Mouse (Mus musculus): ENCODE results near the gene Srxn1. TPM values are rescaled to one million over a fixed set of nuclear protein-coding genes. Genes with fewer than 3 reads are reported as not detected.

The Srxn1 gene
- polyA plus RNA-seq, 1 experiment from 2014 or later, result 11.0 TPM

DNA sequence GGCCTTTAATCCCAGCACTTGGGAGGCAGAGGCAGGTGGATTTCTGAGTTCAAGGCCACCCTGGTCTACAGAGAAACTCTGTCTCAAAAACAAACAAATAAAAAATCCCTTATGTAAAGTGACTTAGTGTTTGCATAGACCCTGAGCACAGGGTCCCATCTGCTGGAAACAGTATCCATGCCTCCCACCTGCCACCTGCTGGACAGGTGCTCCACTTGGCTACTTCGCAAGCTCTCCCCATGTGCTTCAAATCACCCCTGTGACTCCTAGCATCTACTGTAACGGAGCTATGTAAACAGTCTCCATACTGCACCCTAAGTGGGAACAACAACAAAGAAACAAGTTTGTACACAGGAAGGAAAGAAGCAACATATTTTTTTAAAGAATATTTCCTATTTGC is 23.3 kb downstream of the Srxn1 start:
- no peak overlapping the region for H3K4me3 ChIP-seq (replicated peaks)
- H3K9ac ChIP-seq, result no peak overlapping the region
- H3K27me3 ChIP-seq, result no peaks in the 10 kb centered on the region
- no peak for ATAC-seq (ENCODE audit: insufficient number of reproducible peaks, low FRiP score, low TSS enrichment, low read depth)
- no peaks in the 10 kb centered on the region for H3K36me3 ChIP-seq
- WGBS, result 53% methylated on average over 2 of the region's 2 CpGs
- H3K27ac ChIP-seq (replicated peaks), result no peak overlapping the region
- peaks cover 10% of the 10 kb centered on the region; the same call in 1 of the 2 replicates for H3K4me1 ChIP-seq
- no peaks in the 10 kb centered on the region for H3K9me3 ChIP-seq (replicated peaks)
- H3K4me2 ChIP-seq (replicated peaks), result no peak overlapping the region

DNA sequence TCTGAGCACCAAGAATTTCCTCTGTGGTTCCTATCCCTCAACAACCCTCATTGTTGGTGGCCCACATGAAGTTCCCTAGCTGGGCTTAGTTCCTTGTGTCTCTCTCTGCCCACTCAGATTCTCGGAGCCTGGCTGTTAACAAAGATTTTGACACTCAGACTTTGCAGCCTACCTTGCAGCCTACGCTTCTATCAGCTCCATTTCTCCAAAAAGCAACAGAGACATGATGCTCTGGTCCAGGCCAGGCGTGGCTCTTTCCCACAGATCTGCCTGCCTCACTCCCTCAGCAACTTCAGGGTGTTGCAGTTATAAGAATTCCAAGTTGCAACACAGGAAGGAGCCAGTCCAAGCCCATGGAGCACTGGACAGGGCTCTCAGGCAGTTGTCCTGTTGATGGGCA is 24.5 kb downstream of the Srxn1 start:
- H3K27me3 ChIP-seq, result no peaks in the 10 kb centered on the region
- H3K4me2 ChIP-seq (replicated peaks), result no peak overlapping the region
- H3K4me3 ChIP-seq (replicated peaks), result no peak overlapping the region
- H3K9me3 ChIP-seq (replicated peaks), result no peaks in the 10 kb centered on the region
- H3K27ac ChIP-seq (replicated peaks), result no peak overlapping the region
- no peaks in the 10 kb centered on the region for H3K36me3 ChIP-seq
- H3K4me1 ChIP-seq, result peaks cover 10% of the 10 kb centered on the region; the same call in 1 of the 2 replicates
- no peak for ATAC-seq (ENCODE audit: insufficient number of reproducible peaks, low FRiP score, low TSS enrichment, low read depth)
- 73% methylated on average over 3 of the region's 3 CpGs for WGBS
- H3K9ac ChIP-seq, result no peak overlapping the region

DNA sequence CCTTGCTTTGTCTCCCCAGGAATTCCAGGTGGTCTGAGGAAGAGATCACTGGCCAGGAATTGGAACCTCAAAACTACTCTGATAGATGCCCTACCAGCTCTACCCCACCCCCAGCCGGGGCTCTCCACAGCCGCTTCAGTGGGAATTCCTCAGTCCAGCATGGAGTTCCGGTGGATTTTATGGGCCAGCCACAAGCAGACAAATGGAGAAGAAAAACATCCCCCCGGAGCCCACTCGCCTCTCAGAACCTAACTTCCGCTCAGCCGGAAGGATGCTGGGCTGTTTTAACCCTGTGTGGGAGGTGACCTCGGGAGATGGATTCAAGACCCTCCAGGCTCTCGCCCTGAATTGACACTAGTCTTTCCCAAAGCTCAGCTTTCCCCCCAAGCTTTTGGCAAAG is 26.7 kb downstream of the Srxn1 start:
- WGBS, result 49% methylated on average over 9 of the region's 9 CpGs

DNA sequence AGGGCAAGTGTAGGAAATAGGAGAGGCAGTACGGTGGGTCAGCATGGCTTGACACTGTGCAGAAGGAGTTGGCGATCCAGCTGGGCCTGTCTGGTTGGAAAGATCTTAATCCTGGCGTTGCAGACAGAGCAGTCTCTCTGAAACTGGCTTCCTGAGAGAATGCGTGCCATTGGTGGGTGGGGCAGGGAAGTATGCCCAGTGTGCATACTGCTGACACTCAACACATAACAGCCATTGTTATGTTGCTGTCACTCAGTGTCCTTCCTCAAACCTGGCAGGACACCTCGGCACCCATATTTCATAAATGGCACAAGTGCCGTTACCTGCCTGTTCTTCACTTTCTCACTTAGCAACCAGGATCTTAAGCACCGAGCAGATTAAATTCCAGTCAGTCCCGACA is 27.4 kb downstream of the Srxn1 start:
- no peaks in the 10 kb centered on the region for H3K36me3 ChIP-seq
- H3K4me2 ChIP-seq (replicated peaks), result no peak overlapping the region
- H3K9me3 ChIP-seq (replicated peaks), result no peaks in the 10 kb centered on the region
- H3K27me3 ChIP-seq, result no peaks in the 10 kb centered on the region
- peaks cover 10% of the 10 kb centered on the region; the same call in 1 of the 2 replicates for H3K4me1 ChIP-seq
- no peak overlapping the region for H3K9ac ChIP-seq
- peak; percentile 34 for ATAC-seq (ENCODE audit: insufficient number of reproducible peaks, low FRiP score, low TSS enrichment, low read depth)
- 46% methylated on average over 8 of the region's 8 CpGs for WGBS
- no peak overlapping the region for H3K27ac ChIP-seq (replicated peaks)
- H3K4me3 ChIP-seq (replicated peaks), result no peak overlapping the region

More for the DNA sequence above, 26.7 kb downstream of the Srxn1 start:
- H3K36me3 ChIP-seq, result no peaks in the 10 kb centered on the region
- H3K4me1 ChIP-seq, result peaks cover 10% of the 10 kb centered on the region; the same call in 1 of the 2 replicates
- no peak overlapping the region for H3K4me3 ChIP-seq (replicated peaks)
- no peak overlapping the region for H3K27ac ChIP-seq (replicated peaks)
- H3K9ac ChIP-seq, result no peak overlapping the region
- H3K9me3 ChIP-seq (replicated peaks), result no peaks in the 10 kb centered on the region
- no peaks in the 10 kb centered on the region for H3K27me3 ChIP-seq
- H3K4me2 ChIP-seq (replicated peaks), result no peak overlapping the region
- no peak for ATAC-seq (ENCODE audit: insufficient number of reproducible peaks, low FRiP score, low TSS enrichment, low read depth)

DNA sequence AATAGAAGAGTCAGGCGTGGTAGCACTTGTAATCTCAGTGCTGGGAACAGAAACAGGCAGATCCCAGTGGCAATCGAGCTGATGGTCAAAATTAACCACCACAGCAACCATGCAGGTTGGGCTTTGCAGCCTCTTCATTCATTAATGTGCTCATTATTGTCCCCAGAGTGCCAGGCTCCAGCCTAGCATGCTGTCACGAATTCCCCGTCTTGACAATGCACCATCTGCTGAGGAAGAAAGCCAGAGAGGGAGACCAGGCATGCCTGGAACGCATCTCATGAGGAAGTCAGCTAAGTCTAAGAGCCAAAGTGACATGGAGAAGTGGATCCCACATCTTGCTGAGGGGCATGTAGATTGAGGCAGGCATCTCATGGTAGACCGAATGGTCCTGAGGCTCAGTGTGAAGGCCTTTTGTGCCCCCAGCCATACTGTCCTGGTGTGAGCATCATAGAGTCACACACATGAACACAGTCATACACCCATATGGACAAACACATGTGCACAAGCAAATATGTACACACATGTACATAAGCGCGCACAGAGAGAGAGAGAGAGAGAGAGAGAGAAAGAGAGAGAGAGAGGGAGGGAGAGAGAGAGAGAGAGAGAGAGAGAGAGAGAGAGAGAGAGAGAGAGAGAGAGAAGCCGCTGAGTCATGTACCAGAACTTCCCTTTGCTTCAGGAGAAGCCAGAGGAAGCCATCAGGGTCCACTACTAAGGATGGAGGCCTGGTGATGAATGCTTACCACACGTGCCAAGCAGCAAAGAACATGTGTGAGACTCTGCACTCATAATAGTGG is 34.1 kb downstream of the Srxn1 start:
- Histone ChIP-seq H3K4me3 (replicated peaks) (no peak overlapping the region), H3K27me3 (peaks cover 39% of the 10 kb centered on the region), H3K9ac (no peak overlapping the region), H3K4me2 (replicated peaks) (no peak overlapping the region), H3K4me1 (peaks cover 28% of the 10 kb centered on the region), H3K36me3 (no peaks in the 10 kb centered on the region), H3K9me3 (replicated peaks) (no peaks in the 10 kb centered on the region), H3K27ac (replicated peaks) (no peak overlapping the region)
- ATAC-seq (ENCODE audit: insufficient number of reproducible peaks, low FRiP score, low TSS enrichment, low read depth), result no peak
- WGBS, result 63% methylated on average over 10 of the region's 10 CpGs

DNA sequence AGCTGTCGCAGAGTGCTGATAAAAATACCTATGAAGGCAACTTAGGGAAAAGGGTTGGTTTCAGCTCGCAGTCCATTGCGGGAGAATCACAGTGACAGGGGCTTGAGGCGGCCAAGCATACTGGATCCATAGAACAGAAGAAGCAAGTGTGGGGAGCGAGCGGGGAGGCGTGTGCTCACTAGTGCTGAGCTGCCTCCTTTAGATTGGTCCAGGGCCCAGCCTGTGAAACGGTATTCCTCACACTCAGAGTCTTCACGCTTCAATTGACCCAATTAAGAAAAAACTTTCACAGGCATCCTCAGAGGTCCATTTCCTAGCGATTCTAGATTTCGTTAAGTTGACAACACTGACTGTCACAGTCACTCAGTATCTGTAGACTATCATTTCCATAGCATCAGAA is 35.6 kb downstream of the Srxn1 start:
- Histone ChIP-seq H3K9ac (no peak overlapping the region), H3K4me1 (peaks cover 28% of the 10 kb centered on the region), H3K27me3 (peaks cover 54% of the 10 kb centered on the region), H3K36me3 (no peaks in the 10 kb centered on the region), H3K4me3 (replicated peaks) (no peak overlapping the region), H3K27ac (replicated peaks) (no peak overlapping the region), H3K9me3 (replicated peaks) (no peaks in the 10 kb centered on the region), H3K4me2 (replicated peaks) (no peak overlapping the region)
- ATAC-seq (ENCODE audit: insufficient number of reproducible peaks, low FRiP score, low TSS enrichment, low read depth), result no peak
- 45% methylated on average over 11 of the region's 11 CpGs for WGBS

DNA sequence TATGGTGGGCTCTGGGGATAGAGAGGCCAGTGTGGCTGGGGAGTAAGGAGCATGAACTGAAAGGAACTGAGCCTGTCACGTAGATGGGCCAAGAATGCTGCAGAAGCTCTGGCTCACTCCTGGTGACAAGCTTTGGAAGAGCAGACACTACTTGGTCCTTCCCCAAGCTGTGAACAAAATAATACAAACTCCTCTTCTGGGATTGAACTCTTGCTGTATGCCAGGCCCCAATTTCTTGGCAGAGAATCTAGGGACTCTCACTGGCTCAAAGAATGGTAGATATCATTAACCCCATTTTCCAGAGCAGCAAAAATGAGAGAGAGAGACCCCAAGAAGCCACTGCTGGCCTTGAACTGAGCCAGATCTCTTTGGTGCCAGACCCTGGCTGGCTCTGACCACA is 36.2 kb downstream of the Srxn1 start:
- H3K4me2 ChIP-seq (replicated peaks), result peak overlapping the region; percentile 93
- ATAC-seq (ENCODE audit: insufficient number of reproducible peaks, low FRiP score, low TSS enrichment, low read depth), result no peak
- 40% methylated on average over 1 of the region's 1 CpGs for WGBS
- no peaks in the 10 kb centered on the region for H3K36me3 ChIP-seq
- peaks cover 28% of the 10 kb centered on the region for H3K4me1 ChIP-seq
- no peak overlapping the region for H3K27ac ChIP-seq (replicated peaks)
- no peak overlapping the region for H3K9ac ChIP-seq
- no peaks in the 10 kb centered on the region for H3K9me3 ChIP-seq (replicated peaks)
- peaks cover 58% of the 10 kb centered on the region for H3K27me3 ChIP-seq
- peak overlapping the region; percentile 39 for H3K4me3 ChIP-seq (replicated peaks)

DNA sequence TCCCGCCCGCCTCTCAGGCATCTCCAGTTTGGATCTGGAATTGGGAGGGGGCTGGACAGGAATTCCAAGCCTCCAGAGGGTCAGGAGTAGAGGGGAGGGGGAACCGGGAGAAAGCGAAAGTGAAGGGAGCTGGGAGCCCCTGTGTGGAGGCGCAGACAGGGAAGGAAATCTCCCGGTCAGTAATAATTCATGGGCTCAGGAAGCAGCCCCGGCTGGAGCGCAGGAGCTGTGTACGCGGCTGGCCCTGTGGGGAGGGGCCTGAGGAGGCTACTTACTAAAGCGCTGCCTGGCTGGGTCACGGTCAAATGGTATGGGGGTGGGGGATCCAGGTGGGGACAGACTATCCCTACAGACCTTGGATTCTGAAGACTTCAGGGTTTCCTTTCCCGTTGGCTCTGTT is 36.7 kb downstream of the Srxn1 start:
- Histone ChIP-seq H3K27ac (replicated peaks) (no peak overlapping the region), H3K27me3 (peaks cover 61% of the 10 kb centered on the region), H3K4me3 (replicated peaks) (peak overlapping the region; percentile 39), H3K4me2 (replicated peaks) (peak overlapping the region; percentile 93), H3K9me3 (replicated peaks) (no peaks in the 10 kb centered on the region), H3K36me3 (no peaks in the 10 kb centered on the region), H3K4me1 (peaks cover 28% of the 10 kb centered on the region), H3K9ac (no peak overlapping the region)
- WGBS, result 2% methylated on average over 13 of the region's 13 CpGs
- no peak for ATAC-seq (ENCODE audit: insufficient number of reproducible peaks, low FRiP score, low TSS enrichment, low read depth)

DNA sequence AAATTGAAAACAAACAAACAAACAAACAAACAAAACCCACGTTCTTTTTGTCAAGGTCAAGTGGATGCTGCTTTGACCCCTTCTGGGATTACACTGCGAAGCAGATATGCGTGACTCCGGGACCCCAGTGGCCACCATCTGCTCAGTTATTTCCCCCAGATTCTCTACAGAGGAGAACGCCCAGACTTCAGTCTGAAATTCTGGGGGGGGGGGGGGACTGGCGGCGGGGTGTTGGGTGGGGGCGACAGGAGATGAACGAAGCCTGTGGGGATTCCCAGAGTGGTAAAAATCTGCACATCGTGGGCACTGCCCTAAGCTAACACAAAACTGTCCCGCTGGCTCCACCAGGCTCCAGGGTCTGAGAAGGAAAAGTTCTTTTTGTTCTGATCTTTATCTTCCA is 37.3 kb downstream of the Srxn1 start:
- H3K4me3 ChIP-seq (replicated peaks), result peak overlapping the region; percentile 50
- no peak for ATAC-seq (ENCODE audit: insufficient number of reproducible peaks, low FRiP score, low TSS enrichment, low read depth)
- H3K27ac ChIP-seq (replicated peaks), result no peak overlapping the region
- H3K4me1 ChIP-seq, result peaks cover 28% of the 10 kb centered on the region
- no peaks in the 10 kb centered on the region for H3K9me3 ChIP-seq (replicated peaks)
- WGBS, result 5% methylated on average over 11 of the region's 11 CpGs
- peaks cover 62% of the 10 kb centered on the region for H3K27me3 ChIP-seq
- no peaks in the 10 kb centered on the region for H3K36me3 ChIP-seq
- H3K9ac ChIP-seq, result no peak overlapping the region
- peak overlapping the region; percentile 93 for H3K4me2 ChIP-seq (replicated peaks)

DNA sequence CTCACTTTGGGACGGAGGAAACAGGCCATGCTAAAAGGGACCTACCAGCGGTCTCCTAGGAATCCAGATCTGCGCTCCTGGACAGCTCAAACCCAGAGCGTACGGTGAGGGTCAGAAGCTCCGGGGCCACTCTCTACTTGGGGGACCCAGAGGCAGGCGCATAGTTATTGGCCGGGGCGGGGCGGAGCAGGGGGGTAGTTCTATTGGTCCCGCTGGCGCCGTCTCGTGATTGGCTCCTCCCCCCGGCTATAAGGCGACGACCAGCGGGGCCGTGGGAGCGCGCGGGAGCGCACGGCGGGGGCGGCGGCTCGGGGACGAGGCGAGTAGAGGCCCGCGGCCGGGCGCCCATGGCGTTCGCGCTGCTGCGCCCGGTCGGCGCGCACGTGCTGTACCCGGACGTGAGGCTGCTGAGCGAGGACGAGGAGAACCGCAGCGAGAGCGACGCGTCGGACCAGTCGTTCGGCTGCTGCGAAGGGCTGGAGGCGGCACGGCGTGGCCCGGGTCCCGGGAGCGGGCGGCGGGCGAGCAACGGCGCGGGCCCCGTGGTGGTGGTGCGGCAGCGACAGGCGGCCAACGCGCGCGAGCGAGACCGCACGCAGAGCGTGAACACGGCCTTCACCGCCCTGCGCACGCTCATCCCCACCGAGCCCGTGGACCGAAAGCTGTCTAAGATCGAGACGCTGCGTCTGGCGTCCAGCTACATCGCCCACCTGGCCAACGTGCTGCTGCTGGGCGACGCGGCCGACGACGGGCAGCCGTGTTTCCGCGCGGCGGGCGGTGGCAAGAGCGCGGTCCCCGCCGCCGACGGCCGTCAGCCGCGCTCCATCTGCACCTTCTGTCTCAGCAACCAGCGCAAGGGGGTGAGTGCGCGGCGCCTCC is 38.2 kb downstream of the Srxn1 start, which contains the start of gene Tcf15:
TSS of gene Tcf15 (plus strand) at position 283 of the 879 bp plus-strand sequence.
- H3K9ac ChIP-seq, result no peak within 1 kb of the TSS
- peak within 1 kb of the TSS; percentile 93 for H3K4me2 ChIP-seq (replicated peaks)
- under 1% methylated on average over 116 of the region's 118 CpGs for WGBS
- H3K36me3 ChIP-seq, result no peaks in the 10 kb centered on the region
- peak; percentile 69 for ATAC-seq (ENCODE audit: insufficient number of reproducible peaks, low FRiP score, low TSS enrichment, low read depth)
- H3K27me3 ChIP-seq, result peaks cover 66% of the 10 kb centered on the region
- H3K4me3 ChIP-seq (replicated peaks), result peak within 1 kb of the TSS; percentile 50
- H3K4me1 ChIP-seq, result peaks cover 28% of the 10 kb centered on the region
- H3K27ac ChIP-seq (replicated peaks), result no peak within 1 kb of the TSS
- no peaks in the 10 kb centered on the region for H3K9me3 ChIP-seq (replicated peaks)

DNA sequence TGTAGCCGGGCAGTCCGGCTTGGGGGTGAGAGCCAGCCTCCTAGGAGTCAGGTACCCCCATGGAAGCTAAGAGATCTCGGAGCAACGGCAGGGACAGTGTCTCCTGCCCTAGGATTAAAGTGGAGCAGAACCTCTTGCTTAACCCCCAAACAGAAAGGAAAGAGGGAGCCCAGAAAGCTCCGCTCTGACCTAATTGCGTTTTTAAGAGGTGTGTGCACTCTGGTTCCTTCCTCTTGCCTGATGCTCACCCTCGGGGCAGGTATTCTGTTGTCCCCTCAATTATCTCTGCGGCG is 38.8 kb downstream of the Srxn1 start:
- WGBS, result 14% methylated on average over 9 of the region's 9 CpGs
- ATAC-seq (ENCODE audit: insufficient number of reproducible peaks, low FRiP score, low TSS enrichment, low read depth), result no peak
- H3K27ac ChIP-seq (replicated peaks), result no peak overlapping the region
- no peak overlapping the region for H3K9ac ChIP-seq
- H3K36me3 ChIP-seq, result no peaks in the 10 kb centered on the region
- H3K4me3 ChIP-seq (replicated peaks), result peak overlapping the region; percentile 50
- no peaks in the 10 kb centered on the region for H3K9me3 ChIP-seq (replicated peaks)
- H3K27me3 ChIP-seq, result peaks cover 66% of the 10 kb centered on the region
- peak overlapping the region; percentile 93 for H3K4me2 ChIP-seq (replicated peaks)
- peaks cover 28% of the 10 kb centered on the region for H3K4me1 ChIP-seq
